Mouse (Mus musculus): ENCODE results near the gene Apbb2. TPM values are rescaled to one million over a fixed set of nuclear protein-coding genes. Genes with fewer than 3 reads are reported as not detected.

Gene Apbb2
- total RNA-seq, 2 experiments from 2014 or later: 0.51 to 0.78 TPM

DNA sequence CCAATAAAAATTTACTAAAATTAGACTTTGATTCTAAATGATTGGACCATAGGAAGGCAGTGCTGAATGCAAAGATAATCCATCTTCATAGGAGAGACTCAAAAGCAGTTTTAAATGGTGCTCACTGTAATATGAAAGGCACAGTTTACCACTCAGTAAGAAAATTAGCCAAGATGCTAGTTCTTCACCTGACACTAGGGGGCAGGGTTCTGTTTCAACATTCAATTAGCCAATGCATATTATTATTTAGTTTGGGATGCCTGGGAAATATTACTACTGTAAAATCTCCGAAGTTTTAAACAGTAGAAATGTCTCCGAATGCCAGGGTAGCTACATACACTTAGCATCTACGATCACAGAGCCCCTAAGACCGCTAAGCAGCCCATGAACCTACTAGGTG lies 194.7 kb downstream of the Apbb2 start:
- no peak for ATAC-seq (ENCODE audit: poor library complexity, severe bottlenecking)

DNA sequence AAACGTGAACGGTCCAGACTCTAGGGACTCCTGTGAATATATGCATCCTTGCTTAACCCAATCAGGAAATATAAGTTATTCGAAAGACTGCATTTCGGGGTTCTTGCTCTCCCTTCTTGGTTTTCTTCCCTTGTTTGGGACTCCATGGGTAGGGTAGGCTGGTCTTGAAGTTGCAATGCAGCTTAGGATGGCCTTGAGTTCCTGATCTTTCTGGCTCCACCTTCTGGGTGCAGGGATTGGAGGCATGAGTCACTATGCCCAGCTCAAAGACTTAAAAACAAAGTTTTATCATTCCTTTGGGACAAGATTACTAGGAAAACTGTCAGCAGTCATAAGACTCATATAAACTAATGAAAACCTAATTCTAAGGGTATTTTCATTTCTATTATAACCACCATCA lies 195.1 kb downstream of the Apbb2 start:
- ATAC-seq (ENCODE audit: poor library complexity, severe bottlenecking): no peak

GRCm38 (mm10) chr5:66421954-66422353 lies 196.6 kb downstream of the Apbb2 start:
- ATAC-seq (ENCODE audit: poor library complexity, severe bottlenecking): no peak

DNA sequence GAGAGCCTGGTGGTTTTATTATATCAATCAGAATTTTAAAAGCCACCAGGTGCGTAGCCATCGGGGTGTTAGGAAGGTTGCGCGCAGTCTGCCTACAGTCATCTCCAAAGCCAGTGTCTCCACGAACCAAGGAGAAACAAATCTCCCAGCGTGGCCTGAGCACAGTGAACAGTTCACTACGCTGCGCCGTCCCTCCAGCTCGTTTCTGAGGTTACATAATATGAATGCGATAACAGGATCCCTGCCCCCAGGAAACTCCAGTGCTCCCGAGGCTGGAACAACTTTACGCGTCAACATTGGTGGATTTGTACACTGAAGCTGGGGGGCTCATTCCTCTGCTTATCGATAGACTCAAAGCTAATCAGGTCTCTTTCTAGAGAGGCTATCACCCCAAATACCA lies 197.4 kb downstream of the Apbb2 start:
- no peak for ATAC-seq (ENCODE audit: poor library complexity, severe bottlenecking)

- no peak for ATAC-seq (ENCODE audit: poor library complexity, severe bottlenecking)
Measured at GRCm38 (mm10) chr5:66420011-66420410, 198.6 kb downstream of the Apbb2 start.

DNA sequence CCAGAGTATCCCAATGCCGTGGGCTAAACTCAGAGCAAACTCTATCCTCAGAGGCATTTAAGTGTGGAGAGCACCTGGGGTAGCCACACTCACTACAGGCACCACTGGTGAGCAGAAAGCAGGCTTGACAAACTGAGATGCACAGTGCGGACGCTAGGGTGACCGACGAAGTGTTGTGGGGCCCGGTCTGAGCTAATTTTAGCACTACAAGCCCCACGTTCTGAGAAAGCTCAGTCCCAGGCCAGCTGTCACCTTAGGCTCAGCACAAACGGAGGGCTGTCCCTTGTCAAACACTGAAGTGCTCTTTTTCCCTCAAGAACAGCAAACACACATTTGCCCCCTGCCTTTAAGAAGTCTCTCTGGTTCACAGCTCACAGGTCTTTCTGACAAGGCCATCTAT lies 201.3 kb downstream of the Apbb2 start:
- ATAC-seq (ENCODE audit: poor library complexity, severe bottlenecking): no peak

DNA sequence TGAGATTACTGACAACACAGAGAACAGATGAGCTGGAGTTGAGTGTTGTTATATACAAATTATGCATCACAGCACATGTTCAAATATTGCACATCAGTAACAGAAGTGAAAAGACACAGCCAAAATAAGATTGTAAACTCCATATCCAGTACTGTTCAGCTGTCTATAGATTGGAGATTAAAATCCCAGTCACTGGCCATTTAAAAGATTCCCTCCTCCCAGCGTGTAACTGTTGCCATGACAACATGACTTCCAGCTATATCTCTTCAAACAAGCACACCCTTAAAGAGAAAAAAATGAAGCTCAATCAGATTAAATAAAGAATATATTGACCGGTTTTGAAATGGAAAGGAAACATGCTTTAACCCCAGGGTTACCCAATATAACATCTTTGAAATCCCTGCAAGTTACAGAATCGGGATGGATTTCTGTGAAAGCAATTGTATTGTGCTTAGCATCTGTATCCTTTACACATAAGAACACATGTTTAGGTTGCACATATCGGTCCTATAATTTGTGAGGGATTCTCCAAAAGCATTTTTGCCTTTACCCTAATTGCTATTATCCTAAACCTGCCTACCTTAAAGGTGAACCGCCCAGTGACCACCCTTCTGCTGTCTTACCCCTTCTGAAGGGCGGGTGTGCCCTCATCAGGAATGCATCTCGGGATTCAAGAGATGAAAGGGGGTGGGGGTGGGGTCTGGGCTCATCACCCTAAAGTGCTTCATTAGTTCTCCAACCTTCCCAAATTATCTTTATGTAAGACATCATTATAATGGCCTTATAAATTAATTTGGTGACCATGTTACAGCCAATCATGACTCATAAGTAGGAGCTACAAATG lies 202.7 kb downstream of the Apbb2 start:
- ATAC-seq (ENCODE audit: poor library complexity, severe bottlenecking): no peak

GRCm38 (mm10) chr5:66415033-66415697 lies 203.4 kb downstream of the Apbb2 start:
- ATAC-seq (ENCODE audit: poor library complexity, severe bottlenecking): no peak

GRCm38 (mm10) chr5:66413402-66413801 lies 205.2 kb downstream of the Apbb2 start:
- no peak for ATAC-seq (ENCODE audit: poor library complexity, severe bottlenecking)

DNA sequence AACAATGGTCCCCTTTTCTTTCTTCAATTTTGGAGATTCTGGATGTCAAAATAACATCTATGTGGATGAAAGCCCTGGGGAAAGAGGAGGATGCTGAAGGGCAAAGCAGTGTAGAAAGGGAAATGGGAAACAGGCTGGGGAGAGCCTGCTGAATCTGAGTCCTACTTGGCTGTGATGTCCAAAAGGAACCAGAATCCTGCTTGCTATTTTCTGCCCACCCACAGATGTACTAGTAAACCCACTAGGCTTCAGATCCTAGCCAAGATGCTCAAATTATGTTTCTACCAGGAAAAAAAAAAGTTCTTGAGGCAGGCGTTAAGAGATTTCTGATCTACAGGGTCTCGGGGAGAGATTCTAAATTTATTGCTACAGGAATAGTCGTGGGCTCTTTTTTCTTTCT lies 205.8 kb downstream of the Apbb2 start:
- no peak for ATAC-seq (ENCODE audit: poor library complexity, severe bottlenecking)

- no peak for ATAC-seq (ENCODE audit: poor library complexity, severe bottlenecking)
Measured at GRCm38 (mm10) chr5:66408546-66408945, 210.0 kb downstream of the Apbb2 start.

DNA sequence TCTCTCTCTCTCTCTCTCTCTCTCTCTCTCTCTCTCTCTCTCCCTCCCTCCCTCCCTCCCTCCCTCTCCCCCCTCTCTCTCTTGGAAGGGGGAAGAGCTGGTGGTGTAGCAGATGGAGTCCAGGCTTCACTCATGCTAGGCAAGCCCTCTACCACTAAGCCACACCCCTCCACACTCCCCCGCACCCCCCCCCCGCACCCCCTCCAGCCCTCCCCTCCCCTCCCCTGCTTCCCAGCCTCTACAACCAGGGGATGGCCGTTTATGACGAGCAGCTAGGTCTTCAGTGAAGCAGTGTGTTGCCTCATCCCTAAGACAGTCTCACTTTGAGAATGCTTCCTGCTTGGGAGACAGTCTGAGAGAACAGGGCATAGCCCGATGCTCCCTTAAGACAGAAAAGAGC lies 210.6 kb downstream of the Apbb2 start:
- ATAC-seq (ENCODE audit: poor library complexity, severe bottlenecking): no peak

DNA sequence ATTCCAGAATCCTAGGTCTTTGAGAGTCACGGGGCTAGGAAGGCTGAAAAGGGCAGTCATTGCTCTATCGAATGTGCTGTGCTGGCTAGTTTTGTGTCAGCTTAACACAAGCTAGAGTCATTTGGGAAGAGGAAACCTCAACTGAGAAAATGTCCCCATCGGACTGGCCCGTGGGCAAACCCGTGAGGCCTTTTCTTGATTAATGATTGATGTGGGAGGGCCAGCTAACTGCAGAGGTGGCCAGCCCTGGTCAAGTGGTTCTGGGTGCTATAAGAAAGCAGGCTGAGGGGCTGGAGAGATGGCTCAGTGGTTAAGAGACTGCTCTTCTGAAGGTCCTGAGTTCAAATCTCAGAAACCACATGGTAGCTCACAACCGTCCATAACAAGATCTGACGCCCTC lies 212.2 kb downstream of the Apbb2 start:
- no peak for ATAC-seq (ENCODE audit: poor library complexity, severe bottlenecking)

DNA sequence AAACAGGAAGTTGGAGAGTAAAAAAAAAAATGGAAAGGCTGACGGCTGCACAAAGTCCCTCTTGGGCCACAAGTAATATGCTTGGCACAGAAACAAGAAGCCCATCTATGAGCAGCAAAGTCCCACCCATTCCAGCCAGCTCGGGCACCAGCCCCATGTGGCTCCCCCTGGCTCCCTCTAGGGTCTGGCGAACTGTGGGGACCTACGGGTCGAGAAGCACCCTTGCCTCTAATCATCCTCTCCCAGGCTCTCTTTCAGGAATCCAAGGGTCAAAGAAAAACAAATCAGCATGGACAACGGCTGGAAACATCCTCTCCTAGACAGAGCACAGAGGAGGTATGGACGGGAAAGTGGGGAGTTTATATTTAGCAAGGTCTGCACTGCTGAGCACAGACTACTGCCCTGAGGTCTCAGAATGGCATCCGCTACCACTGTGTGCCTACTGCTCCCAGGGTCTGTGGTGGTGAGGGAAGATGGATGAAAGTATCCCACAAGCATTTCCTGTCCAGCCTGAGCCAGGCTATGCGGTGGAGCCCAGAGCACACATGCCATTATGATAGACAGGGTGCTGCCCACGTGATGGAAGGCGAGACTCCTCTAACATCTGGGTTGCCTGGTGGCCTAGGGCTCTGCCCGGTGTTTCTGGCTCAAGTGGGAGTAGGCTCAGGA lies 212.7 kb downstream of the Apbb2 start:
- ATAC-seq (ENCODE audit: poor library complexity, severe bottlenecking): no peak

GRCm38 (mm10) chr5:66405305-66405704 lies 213.3 kb downstream of the Apbb2 start:
- no peak for ATAC-seq (ENCODE audit: poor library complexity, severe bottlenecking)

GRCm38 (mm10) chr5:66400563-66400962 lies 218.0 kb downstream of the Apbb2 start:
- no peak for ATAC-seq (ENCODE audit: poor library complexity, severe bottlenecking)

DNA sequence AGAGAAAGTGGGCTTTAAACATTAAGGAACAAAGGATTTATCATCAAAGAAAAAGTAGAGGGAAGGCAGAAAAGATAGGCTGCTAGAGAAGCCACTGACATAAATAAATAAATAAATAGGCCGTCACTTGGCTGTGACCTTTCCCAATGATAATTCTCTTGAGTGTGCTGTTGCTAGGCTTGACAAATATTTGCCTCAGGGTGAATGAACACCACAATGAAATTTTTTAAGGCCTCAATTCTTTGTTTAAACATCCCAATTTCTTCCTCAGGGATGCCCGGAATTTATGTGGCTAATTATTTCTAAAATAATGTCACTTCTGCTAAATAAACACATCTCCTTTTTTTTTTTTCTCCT lies 219.3 kb downstream of the Apbb2 start:
- ATAC-seq (ENCODE audit: poor library complexity, severe bottlenecking): no peak

- ATAC-seq (ENCODE audit: poor library complexity, severe bottlenecking): no peak
Measured at GRCm38 (mm10) chr5:66398530-66399263, 219.9 kb downstream of the Apbb2 start.

DNA sequence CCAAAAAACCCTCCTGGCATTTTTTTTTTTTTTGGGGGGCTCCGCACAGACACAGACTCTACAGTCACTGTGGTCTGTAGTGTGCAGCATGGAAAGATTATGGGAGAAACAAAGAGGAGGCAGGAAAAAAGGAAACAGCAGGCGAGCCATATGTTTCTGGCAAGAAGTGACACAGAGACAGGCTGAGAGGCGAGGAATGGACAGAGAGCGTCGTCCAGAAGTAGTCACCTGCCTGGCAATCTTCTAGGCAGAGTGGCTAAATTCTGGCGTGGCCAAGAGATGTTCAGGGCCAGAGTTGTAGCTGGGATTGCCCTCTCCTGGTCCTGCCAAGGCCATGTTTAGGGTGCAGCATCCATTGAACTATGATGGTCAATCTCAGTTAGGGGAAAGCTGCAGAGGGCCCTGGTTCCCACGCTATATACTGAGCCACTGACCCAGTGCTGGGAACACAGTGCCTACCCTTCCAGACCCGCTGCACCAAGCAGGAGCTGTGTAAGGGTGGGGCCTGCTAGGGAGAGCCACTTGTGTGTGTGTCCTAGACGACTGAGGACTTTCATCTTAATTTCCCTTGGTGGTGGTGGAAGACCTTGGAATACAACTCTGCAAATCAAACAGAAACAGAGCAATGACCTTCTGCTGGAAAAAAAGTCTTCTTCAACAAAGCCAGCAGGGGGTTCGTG lies 224.7 kb downstream of the Apbb2 start:
- no peak for ATAC-seq (ENCODE audit: poor library complexity, severe bottlenecking)

DNA sequence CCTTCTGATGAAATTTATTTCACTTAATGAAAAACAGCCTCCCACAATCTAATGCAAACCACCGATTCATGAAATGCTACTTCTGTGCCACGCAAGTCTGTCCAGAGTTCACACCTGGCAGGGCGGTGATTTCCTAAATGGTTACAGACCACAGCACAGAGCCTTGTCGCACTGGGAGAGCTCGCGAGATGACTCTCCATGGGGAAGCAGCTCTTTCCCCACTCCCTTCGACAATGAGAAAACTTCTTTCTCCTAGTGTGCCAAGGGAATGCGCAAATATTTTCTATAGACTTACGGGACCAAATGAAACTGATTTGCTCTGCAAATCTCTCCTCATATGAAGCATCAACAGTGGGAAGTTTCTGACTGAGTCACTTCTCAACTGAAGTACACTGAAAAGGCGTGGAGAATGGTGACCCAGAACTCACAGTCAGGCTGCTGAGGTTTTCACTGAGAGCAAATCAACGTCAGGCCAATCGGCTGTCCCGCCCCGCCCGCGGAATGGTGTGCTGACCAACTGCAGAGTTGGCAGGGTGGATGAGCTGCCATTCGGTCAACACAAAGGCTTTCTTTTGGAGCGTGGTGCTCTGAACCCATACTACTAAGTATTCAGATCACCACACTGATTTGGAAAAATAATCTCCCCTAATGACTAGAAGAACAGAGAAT lies 225.6 kb downstream of the Apbb2 start:
- no peak for ATAC-seq (ENCODE audit: poor library complexity, severe bottlenecking)

Data from megakaryocyte, adult 5-6 weeks (primary cell).